Mouse (Mus musculus) central nervous system, embryonic 11.5 days (tissue): ENCODE results near the gene Jchain. TPM values are rescaled to one million over a fixed set of nuclear protein-coding genes. Genes with fewer than 3 reads are reported as not detected.

Experiments
- polyA plus RNA-seq: library from polyadenylated mRNA; depleted of rRNA; stranded (reverse); fragments of >200 nt; gene quantifications from 2 replicates; pipeline ENCODE4 v1.2.3, GENCODE M21; 2012; rRNA removed

The Jchain gene
- polyA plus RNA-seq = 0.47 and 0.72 TPM in 2 replicates

GRCm38 (mm10) chr5:88527657-88528056, at the start of gene Jchain:
Gene Jchain (minus strand): TSS chr5:88527891.

GRCm38 (mm10) chr5:88564501-88565147, 36.9 kb upstream of the Jchain start, which contains the start of gene Rufy3:
Gene Rufy3 (plus strand): TSS chr5:88565040.

GRCm38 (mm10) chr5:88554086-88554886, 26.6 kb upstream of the Jchain start, which contains the start of gene Utp3:
Gene Utp3 (plus strand): TSS chr5:88554462.

GRCm38 (mm10) chr5:88487675-88488074, 40.0 kb downstream of the Jchain start, which contains the start of gene Enam:
Gene Enam (plus strand): TSS chr5:88487975.

Other genes with a start within 250 kb of the Jchain start
- not detected in 2 replicates for gene Prol1, start 210.6 kb downstream of the Jchain start, polyA plus RNA-seq
- gene Amtn, start 151.8 kb downstream of the Jchain start, polyA plus RNA-seq = 0.16 TPM in 1 of 2 replicates, not detected in the other
- 0.02 and 0.06 TPM in 2 replicates for gene Ambn, start 71.9 kb downstream of the Jchain start, polyA plus RNA-seq
- 0.04 TPM in 1 of 2 replicates, not detected in the other for gene Enam, start 39.9 kb downstream of the Jchain start, polyA plus RNA-seq
- gene Utp3, start 26.6 kb upstream of the Jchain start, polyA plus RNA-seq = 61.8 and 130 TPM in 2 replicates
- 63.4 and 75.6 TPM in 2 replicates for gene Rufy3, start 37.1 kb upstream of the Jchain start, polyA plus RNA-seq
- 79.4 and 81.8 TPM in 2 replicates for gene Grsf1, start 148.3 kb upstream of the Jchain start, polyA plus RNA-seq
- 12.8 and 18.6 TPM in 2 replicates for gene Mob1b, start 193.0 kb upstream of the Jchain start, polyA plus RNA-seq
- 38.7 and 52.8 TPM in 2 replicates for gene Dck, start 237.1 kb upstream of the Jchain start, polyA plus RNA-seq